Comparison of ENCODE assay signal across 8 mouse cellular contexts in the genomic region with DNA sequence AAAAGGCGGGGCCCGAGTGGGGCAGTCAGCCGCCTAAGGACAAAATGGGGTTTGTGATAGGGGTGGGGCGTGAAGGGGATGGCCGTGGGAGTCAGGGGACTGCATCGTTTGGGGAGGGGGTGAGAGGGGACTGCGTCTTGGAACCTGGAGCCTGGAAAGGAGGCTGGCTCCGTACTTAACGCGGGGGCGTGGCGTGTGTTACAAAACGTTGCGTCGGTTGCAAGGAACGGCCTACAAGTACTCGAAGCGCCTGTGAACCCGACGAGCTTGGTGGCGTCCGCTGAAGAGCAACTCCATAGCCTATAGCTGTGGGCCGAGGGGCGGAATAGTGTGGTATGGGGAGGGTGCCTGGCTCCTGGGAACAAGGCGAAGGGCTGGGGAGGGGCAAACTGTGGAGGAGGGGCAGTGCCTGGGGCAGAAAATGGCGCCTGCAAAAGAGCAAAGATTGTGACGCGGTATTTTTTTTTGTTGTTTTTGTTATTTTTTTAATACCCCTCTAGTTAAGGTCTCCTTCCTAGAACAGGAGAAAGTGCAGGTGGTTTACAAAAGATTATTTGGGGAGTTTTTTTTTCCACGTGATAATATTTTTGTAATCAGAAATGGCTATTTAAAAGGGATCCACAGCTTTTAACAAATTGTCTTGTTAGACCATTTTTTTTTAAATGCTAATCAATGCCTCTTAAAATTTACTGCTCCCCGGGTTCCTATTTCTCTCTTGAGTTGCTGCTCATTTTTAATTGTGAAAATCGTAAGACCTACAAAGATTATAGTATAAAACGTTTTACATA. TPM values are rescaled to one million over a fixed set of nuclear protein-coding genes. Genes with fewer than 3 reads are reported as not detected.
DNase-seq lines count a peak whose midpoint lies in the region; ATAC-seq lines count a peak whose summit lies in the region.

No protein-coding gene starts in this region.

- H3K9ac ChIP-seq in hindbrain, embryonic 11.5 days (ENCODE audit: low read depth, low read length): peak overlapping the region; percentile 74

- H3K4me3 ChIP-seq in hindbrain, embryonic 11.5 days (ENCODE audit: low read depth, low read length): peak overlapping the region; percentile 57

- ATAC-seq in hindbrain, embryonic 11.5 days (ENCODE audit: low FRiP score): peak; percentile 96

- H3K36me3 ChIP-seq in hindbrain, embryonic 11.5 days (ENCODE audit: control insufficient read depth, insufficient read depth, low read length): no peaks in the 10 kb centered on the region

- peak overlapping the region; percentile 88 for H3K27ac ChIP-seq in hindbrain, embryonic 11.5 days (ENCODE audit: low read depth, low read length)

- H3K4me2 ChIP-seq in hindbrain, embryonic 11.5 days (replicated peaks; ENCODE audit: low read depth, low read length): peak overlapping the region; percentile 31

- H3K4me1 ChIP-seq in hindbrain, embryonic 11.5 days (replicated peaks; ENCODE audit: control insufficient read depth, insufficient read depth, low read length): no peaks in the 10 kb centered on the region

- no peaks in the 10 kb centered on the region for H3K9me3 ChIP-seq in hindbrain, embryonic 11.5 days (ENCODE audit: control insufficient read depth, low read length)

- 25% methylated on average over 30 of the region's 32 CpGs for WGBS in hindbrain, embryonic 11.5 days

- no peaks in the 10 kb centered on the region for H3K27me3 ChIP-seq in hindbrain, embryonic 11.5 days (ENCODE audit: control insufficient read depth, insufficient read depth, low read length)

- peak; percentile 95 for DNase-seq in R1 (ENCODE audit: low read depth, low spot score)
- DNase-seq in cerebellum, postnatal 10 days: peak; percentile 82 to 83
- DNase-seq in frontal cortex, postnatal 10 days (ENCODE audit: low spot score in 2 of 2): peak; percentile 78 to 80
- peak; percentile 76 for DNase-seq in hindbrain, embryonic 11.5 days (ENCODE audit: low spot score)
- peak; percentile 68 to 79 for DNase-seq in layer of hippocampus, postnatal 14 days (ENCODE audit: low spot score in 2 of 2)
- DNase-seq in lung, postnatal 10 days: peak; percentile 89
- peak; percentile 76 for DNase-seq in retina, embryonic 14.5 days (ENCODE audit: low spot score)
- peak; percentile 69 to 83 for DNase-seq in thymus, postnatal 36 days

RNA-seq across cellular contexts. Expression of a gene that starts 0.8 kb away (rescaled TPM):
- 76.7 and 87.5 TPM in 2 replicates for polyA plus RNA-seq in hindbrain, embryonic 11.5 days (2014; fragmentation: Nextera tagmentation; extraction: Ambion mirVana)
- total RNA-seq in layer of hippocampus, postnatal 14 days (2021): 10 to 100 TPM; 81.9 to 82.7 TPM

RNA-seq across cellular contexts. Expression of a gene that starts 16.7 kb away (rescaled TPM):
- 94.6 and 100 TPM in 2 replicates for polyA plus RNA-seq in hindbrain, embryonic 11.5 days (2014; fragmentation: Nextera tagmentation; extraction: Ambion mirVana)
- 100 to 1,000 TPM; 292 to 294 TPM for total RNA-seq in layer of hippocampus, postnatal 14 days (2021)

RNA-seq across cellular contexts. Expression of a gene that starts 46.4 kb away (rescaled TPM):
- 248 and 285 TPM in 2 replicates for polyA plus RNA-seq in hindbrain, embryonic 11.5 days (2014; fragmentation: Nextera tagmentation; extraction: Ambion mirVana)
- total RNA-seq in layer of hippocampus, postnatal 14 days (2021): 100 to 1,000 TPM; 380 to 412 TPM

Comparison
In these comparisons a context has a peak if more than half of its experiments do, and no peak if none do; other contexts are left out.
1. Peak in every context shown above with its lines: DNase-seq, ATAC-seq, H3K4me3 ChIP-seq and H3K27ac ChIP-seq.